Mouse (Mus musculus): ENCODE data around the gene Gm10160.

DNA sequence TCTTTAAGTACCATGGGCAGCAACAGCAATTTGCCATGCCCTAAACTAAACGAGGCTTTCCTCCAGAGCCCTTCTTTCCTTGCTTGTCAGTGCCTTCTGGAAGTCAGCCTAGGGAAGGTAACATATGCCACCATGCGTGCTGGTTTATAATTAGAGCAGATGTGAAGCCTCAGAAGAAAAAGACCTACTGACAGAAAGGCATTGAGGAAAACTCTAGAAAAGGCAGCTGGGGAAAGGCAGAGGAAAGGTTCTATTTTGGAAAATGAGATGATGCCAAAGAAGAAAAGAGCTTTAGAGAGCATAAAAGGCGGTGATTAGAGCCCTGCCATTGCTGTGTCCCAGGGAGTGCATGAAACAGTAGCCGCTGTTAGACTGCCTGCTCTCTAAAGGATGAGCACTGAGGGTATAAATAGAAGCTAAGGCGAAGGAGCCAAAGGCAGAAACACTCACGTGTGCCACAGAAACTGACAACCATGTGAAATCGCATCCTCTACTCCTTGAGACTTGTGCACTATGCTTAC is 14.9 kb downstream of the Gm10160 start:
- TF ChIP-seq CTCF (IDR thresholded peaks at IDR 0.05; ENCODE audit: borderline replicate concordance, extremely low read depth, insufficient read depth, insufficient read length) (no peak), POLR2A (IDR thresholded peaks at IDR 0.05; ENCODE audit: borderline replicate concordance, extremely low read depth, insufficient read depth, insufficient read length, poor library complexity, severe bottlenecking) (no peak)
